Mouse (Mus musculus) subcutaneous adipose tissue, adult 2 months (tissue): ENCODE results near the gene Vmn1r167. TPM values are rescaled to one million over a fixed set of nuclear protein-coding genes. Genes with fewer than 3 reads are reported as not detected.

Source experiments
- polyA plus RNA-seq: library from polyadenylated mRNA; depleted of rRNA; stranded (reverse); fragments of >200 nt; gene quantifications from 2 replicates; pipeline ENCODE4 v1.2.3, GENCODE M21; 2012; ENCODE audit warnings: low replicate concordance; rRNA removed

Vmn1r167 gene
- polyA plus RNA-seq: not detected in 2 replicates

GRCm38 (mm10) chr7:23507106-23507505 is at the start of gene Vmn1r167:
Gene Vmn1r167 (minus strand): TSS chr7:23507206.

GRCm38 (mm10) chr7:23539432-23539831 is 32.4 kb upstream of the Vmn1r167 start, which contains the start of gene Vmn1r168:
Gene Vmn1r168 (plus strand): TSS chr7:23539732.

Other genes with a start within 250 kb of the Vmn1r167 start
- gene Gm6902, start 228.3 kb downstream of the Vmn1r167 start, polyA plus RNA-seq: not detected in 2 replicates
- gene Nlrp4e, start 206.0 kb downstream of the Vmn1r167 start, polyA plus RNA-seq: not detected in 2 replicates
- gene Nlrp5, start 121.3 kb downstream of the Vmn1r167 start, polyA plus RNA-seq: not detected in 2 replicates
- gene Vmn1r168, start 32.5 kb upstream of the Vmn1r167 start, polyA plus RNA-seq: not detected in 2 replicates
- gene Vmn1r169, start 68.3 kb upstream of the Vmn1r167 start, polyA plus RNA-seq: not detected in 2 replicates
- gene Vmn1r170, start 99.0 kb upstream of the Vmn1r167 start, polyA plus RNA-seq: not detected in 2 replicates
- not detected in 2 replicates for gene Vmn1r171, start 123.5 kb upstream of the Vmn1r167 start, polyA plus RNA-seq
- gene Vmn1r172, start 151.1 kb upstream of the Vmn1r167 start, polyA plus RNA-seq: not detected in 2 replicates
- not detected in 2 replicates for gene Vmn1r173, start 193.5 kb upstream of the Vmn1r167 start, polyA plus RNA-seq
- gene Vmn1r174, start 245.1 kb upstream of the Vmn1r167 start, polyA plus RNA-seq: not detected in 2 replicates